Mouse (Mus musculus): Measurements from ENCODE around the gene Mylk.

Gene Mylk

GRCm38 (mm10) chr16:35022242-35023137, 277.5 kb downstream of the Mylk start, which contains the start of gene Hacd2:
TSS of gene Hacd2 (plus strand) at chr16:35022428.
- DNase-seq (ENCODE audit: low read depth, low spot score), result peak; percentile 95

DNA sequence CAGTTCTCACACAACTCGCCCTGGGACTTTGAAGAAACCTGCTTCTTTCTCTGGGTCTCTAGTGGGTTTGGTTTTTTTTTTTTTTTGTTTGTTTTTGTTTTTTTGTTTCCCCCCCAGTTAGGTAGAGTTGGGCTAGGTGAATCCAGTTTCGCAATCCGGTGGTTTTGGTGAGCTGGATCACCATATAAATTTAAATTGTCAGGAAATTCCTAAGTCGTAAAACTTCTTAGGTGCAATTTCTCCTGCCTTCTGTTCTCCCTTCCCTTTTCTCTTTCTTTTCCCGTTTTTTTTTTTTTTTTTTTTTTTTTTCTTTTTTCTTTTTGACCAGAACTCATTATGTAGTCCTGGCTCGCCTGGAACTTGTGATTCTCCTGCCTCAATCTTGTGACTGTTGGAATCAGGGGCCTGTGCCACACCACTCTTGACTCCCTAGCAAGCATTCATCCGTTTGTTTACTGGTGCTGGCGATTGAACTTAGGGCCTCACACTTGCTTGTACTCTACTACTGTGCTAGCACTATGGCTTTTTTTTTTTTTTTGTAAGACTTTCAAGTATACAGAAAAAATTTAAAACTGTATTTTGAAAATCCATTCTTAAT, 278.2 kb downstream of the Mylk start:
- DNase-seq (ENCODE audit: low read depth, low spot score), result no peak

GRCm38 (mm10) chr16:35024300-35024699, 279.3 kb downstream of the Mylk start:
- DNase-seq (ENCODE audit: low read depth, low spot score), result no peak

DNA sequence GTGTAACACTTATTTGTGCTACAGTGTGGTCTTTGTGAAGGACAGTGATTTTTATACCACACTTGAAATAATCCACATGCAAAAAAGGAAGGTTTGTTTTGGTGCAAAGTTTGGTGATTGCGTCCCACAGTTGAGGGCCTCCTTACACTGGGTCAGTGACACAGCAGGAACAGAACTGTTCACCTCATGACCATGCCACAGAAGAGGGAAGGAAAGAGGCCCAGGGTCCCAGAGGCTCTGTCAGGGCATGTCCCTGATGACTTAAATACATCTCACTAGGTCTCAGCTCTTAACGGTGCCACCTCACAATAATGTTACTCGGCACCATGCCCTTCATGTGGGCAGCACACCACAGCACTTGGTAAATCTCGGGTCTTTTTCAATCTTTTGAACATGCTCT, 280.3 kb downstream of the Mylk start:
- DNase-seq (ENCODE audit: low read depth, low spot score), result no peak

DNA sequence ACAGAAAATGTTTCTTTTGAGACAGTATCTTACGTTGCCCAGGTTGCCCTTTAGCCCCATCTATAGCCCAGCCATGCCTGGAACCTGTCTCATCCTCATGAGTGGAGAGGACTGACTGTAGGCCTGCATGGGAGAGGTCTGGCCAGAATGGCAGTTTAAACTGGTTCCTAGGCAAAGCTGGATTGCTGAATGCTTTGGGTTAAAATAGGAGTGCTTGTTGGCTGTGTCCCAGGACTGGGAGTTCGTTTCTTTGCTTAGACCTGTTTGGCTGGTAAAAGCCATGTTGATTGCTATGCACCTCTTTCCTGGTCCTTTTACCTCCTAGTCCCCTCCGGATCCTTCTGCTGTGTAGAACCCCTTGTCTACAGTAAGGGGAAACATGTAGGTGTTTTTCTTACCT, 288.2 kb downstream of the Mylk start:
- no peak for DNase-seq (ENCODE audit: low read depth, low spot score)

DNA sequence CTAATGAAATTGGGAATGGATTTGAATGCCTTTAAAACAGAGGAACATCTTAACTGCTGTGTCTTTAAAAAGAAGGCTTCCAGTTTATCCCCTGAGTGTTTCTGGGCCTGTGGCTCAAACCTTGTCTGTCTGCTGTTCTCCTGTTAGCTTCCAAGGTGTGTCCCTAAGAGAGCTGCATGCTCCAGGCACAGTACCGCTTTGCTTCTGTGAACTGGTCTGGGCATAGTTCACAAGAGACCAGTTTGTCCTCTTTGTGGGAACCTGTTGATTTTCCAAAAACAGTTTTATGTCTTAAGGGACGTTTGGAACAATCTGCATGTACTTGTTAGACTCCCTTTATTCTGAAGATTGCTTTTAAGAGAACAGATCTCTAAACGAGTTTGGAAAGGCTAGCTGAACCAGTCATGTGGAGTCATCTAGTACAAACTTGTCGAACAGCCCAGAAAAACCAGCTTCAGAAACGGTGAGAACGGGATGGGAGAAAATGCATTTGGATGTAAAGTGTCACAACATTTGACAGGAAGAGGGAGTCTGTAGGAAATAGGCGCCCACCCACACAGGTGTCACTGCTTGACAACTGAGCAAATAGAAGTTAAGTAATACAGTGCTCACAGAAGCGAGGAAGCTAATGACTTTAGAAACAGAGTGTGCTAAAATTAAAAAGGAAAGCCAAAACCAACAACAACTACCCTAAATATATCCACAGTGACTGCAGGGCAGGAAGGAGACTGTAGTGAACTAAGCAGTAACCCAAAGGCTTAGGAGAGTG, 289.0 kb downstream of the Mylk start:
- no peak for DNase-seq (ENCODE audit: low read depth, low spot score)

- no peak for DNase-seq (ENCODE audit: low read depth, low spot score)
These were observed 290.0 kb downstream of the Mylk start for GRCm38 (mm10) chr16:35034971-35035370.

DNA sequence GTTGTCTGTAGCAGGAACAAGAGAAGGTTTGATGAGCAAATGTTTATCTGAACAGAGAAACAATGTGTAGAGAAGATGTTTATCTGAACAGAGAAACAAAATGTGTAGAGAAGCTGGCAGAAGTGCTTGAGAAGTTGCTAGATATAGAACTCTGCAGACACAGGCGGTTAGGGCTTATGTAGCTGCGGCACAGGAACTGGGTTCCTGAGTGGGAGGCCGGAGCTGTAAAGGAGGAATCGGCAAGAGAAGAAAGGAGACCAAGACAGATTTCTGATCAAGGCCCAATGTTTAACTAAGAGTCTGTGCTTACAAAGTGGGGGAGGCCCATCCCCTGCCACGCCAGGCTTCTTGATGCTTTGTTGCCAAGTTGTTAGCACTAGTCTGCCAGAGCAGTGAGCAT, 291.7 kb downstream of the Mylk start:
- DNase-seq (ENCODE audit: low read depth, low spot score), result no peak

DNA sequence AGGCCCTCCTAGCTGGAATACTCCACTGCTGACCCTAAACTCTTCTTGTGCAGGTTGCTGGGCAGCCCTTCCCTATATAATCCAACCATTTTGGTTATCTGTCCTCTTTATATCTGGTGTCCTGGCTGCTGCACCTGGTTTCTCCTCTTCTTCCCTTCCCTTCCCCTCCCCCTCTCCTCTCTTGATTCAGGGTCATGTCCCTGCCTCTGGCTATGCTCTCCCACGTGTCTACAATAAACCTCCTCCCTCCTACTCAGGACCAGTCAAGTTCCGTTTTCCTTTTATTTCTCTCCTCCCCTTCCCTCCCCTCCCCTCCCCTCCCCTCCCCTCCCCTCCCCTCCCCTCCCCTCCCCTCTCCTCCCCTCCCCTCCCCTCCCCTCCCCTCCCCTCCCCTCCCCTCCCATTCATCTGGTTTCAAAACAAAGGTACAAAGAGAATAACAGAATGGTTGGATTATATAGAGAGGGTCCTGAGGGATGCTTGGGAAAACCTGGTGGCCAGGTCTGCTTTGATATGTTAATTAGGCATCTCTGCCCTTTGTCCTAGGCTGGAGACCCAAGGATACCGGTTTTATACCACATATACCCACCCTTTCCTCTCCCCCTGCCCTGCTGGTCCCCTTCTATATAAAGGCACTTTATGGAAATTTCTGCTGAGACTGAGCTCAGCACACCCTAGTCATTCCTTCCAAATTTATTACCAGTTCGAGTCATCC, 293.5 kb downstream of the Mylk start:
- DNase-seq (ENCODE audit: low read depth, low spot score), result peak; percentile 34

- no peak for DNase-seq (ENCODE audit: low read depth, low spot score)
These were observed 295.1 kb downstream of the Mylk start for GRCm38 (mm10) chr16:35040154-35040553.

GRCm38 (mm10) chr16:35041001-35041400, 296.0 kb downstream of the Mylk start:
- DNase-seq (ENCODE audit: low read depth, low spot score), result no peak

- no peak for DNase-seq (ENCODE audit: low read depth, low spot score)
These were observed 301.2 kb downstream of the Mylk start for GRCm38 (mm10) chr16:35046081-35046775.

- no peak for DNase-seq (ENCODE audit: low read depth, low spot score)
These were observed 302.4 kb downstream of the Mylk start for GRCm38 (mm10) chr16:35047272-35047969.

GRCm38 (mm10) chr16:35051066-35051465, 306.1 kb downstream of the Mylk start:
- DNase-seq (ENCODE audit: low read depth, low spot score), result peak; percentile 37

All from mesoderm, embryonic 11.5 days (tissue).